Mouse (Mus musculus) telencephalon, adult 2 months (tissue): ENCODE data around the gene Gm5134.
"Not testable (repeated sequence)": the region's sequence is repeated elsewhere in the genome, so short reads cannot be mapped to it uniquely, and the experiment has no call there.

ENCODE experiments used
- DNase-seq: peaks from one replicate; pipeline ENCODE4 v3.0.0-alpha.2; 2011; ENCODE audit warnings: low read depth, low spot score

Gm5134 gene

GRCm38 (mm10) chr10:75994531-75995210, 40.4 kb downstream of the Gm5134 start:
- not testable (repeated sequence) for DNase-seq

GRCm38 (mm10) chr10:75995463-75995862, 41.1 kb downstream of the Gm5134 start:
- no peak for DNase-seq

DNA sequence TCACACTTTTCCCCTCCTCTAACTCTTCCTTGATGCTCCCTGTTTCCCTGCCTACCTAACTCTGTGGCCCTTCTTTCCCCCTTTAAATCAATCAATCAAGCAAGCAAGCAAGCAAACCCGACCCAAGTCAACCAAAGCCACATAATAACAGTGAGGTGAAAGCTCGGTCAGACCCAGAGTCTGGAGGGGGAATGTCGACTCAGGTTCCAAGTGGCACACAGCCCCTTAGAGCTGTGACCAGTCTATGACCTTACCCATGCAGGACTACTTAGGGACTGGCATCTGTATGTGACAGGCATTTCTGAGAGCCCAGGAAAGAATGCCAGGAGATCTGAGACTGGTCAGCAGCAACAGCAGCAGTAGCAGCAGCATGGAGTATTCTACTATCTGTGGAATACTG, 42.0 kb downstream of the Gm5134 start:
- no peak for DNase-seq

- DNase-seq = no peak
Measured at GRCm38 (mm10) chr10:76001160-76001559, 46.8 kb downstream of the Gm5134 start.

GRCm38 (mm10) chr10:76002101-76002521, 47.8 kb downstream of the Gm5134 start:
- DNase-seq = no peak

- DNase-seq = no peak
Measured at GRCm38 (mm10) chr10:76002615-76003014, 48.3 kb downstream of the Gm5134 start.

DNA sequence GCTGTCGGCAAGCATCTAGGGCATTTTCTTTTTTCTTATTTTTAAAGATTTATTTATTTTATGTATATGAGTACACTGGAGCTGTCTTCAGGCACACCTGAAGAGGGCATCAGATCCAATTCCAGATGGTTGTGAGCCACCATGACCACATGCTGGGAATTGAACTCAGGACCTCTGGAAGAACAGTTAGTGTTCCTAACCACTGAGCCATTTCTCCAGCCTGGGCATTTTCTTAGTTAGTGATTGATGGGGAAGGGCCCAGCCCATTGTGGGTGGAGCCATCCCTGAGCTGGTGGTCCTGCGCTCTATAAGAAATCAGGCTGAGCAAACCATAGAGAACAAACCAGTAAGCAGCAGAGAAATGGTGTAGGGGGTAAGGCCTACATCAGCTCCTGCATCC, 48.9 kb downstream of the Gm5134 start:
- no peak for DNase-seq

DNA sequence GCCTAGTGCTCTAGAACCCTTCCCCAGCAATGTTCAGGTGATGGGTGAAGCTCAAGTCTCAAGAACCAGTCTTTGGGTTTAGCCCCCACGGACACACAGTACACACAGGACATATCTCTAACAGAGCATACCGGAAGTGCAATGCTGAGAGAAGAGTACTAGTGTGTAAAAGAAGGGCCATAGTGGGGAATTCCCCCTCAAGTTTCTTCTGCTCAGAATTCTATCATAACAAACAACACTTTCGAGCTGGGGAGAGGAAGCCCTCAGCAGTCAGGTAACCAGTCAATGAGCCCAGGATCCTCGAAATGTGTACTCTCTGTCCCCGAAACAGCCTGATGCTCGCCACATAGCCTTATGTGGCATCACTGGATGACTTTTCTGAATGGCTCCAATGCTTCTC, 52.1 kb downstream of the Gm5134 start:
- DNase-seq = no peak

GRCm38 (mm10) chr10:76009812-76010211, 55.5 kb downstream of the Gm5134 start:
- DNase-seq = no peak

DNA sequence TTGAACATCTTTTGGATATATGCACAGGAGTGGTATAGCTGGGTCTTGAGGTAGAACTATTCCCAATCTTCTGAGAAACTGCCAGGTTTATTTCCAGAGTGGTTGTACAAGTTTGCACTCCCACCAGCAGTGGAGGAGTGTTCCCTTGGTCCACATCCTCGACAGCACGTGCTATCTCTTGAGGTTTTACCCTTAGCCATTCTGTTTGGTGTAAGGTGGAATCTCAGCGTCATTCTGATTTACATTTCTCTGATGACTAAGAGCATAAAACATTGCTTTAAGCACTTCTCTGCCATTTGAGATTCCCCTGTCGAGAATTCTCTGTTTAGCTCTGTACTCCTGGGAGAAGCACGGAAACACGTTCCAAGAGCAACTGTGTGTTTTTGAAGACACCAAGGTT, 58.6 kb downstream of the Gm5134 start:
- DNase-seq = peak; percentile 19

- DNase-seq = no peak
Measured at GRCm38 (mm10) chr10:76016886-76017285, 62.6 kb downstream of the Gm5134 start.

DNA sequence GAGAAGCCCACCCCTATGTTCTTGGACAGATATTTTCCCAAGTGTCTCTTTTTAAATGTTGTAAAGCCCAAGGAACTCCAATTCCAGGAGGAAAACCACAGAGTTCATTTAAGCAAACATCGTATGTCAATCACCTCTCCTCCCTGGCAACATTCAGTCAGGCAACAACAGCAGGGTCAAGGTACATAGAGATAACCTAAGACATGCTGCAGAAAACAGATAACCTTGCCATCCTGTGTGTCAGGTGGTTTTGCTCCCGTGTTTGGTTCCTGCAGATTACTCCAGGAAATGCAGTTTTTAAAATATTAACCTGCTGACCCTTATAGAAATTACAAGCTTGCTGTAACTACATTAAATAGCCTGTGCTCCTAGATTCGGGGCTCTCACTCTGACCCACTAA, 67.4 kb downstream of the Gm5134 start:
- DNase-seq = no peak

- no peak for DNase-seq
Measured at GRCm38 (mm10) chr10:76023921-76024320, 69.6 kb downstream of the Gm5134 start.

DNA sequence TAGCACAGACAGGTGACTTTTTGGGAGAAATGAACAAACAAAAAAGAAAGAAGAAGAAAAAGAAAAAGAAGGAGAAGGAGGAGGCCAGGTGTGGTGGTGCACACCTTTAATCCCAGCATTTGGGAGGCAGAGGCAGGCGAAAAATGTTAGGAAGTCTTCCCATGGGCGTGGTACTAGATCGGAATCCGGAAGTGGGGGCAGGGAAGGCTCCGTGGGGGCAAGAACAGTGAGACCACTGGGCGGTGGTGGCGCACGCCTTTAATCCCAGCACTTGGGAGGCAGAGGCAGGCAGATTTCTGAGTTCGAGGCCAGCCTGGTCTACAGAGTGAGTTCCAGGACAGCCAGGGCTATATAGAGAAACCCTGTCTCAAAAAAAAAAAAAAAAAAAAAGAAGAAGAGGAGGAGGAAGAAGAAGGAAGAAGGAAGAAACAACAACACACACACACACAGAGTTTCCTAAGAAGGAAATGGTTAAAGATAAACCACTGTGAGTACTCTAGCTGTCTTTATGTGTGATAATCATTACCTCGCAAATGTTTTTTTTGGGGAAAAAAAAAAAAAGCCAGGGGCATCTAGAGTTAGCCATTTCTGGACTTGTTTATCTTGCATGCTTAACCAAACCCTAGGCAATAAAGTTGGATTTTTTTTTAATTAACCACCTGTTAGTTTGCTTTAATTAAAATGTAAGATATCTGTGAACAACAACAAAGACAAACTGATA, 71.3 kb downstream of the Gm5134 start:
- no peak for DNase-seq

DNA sequence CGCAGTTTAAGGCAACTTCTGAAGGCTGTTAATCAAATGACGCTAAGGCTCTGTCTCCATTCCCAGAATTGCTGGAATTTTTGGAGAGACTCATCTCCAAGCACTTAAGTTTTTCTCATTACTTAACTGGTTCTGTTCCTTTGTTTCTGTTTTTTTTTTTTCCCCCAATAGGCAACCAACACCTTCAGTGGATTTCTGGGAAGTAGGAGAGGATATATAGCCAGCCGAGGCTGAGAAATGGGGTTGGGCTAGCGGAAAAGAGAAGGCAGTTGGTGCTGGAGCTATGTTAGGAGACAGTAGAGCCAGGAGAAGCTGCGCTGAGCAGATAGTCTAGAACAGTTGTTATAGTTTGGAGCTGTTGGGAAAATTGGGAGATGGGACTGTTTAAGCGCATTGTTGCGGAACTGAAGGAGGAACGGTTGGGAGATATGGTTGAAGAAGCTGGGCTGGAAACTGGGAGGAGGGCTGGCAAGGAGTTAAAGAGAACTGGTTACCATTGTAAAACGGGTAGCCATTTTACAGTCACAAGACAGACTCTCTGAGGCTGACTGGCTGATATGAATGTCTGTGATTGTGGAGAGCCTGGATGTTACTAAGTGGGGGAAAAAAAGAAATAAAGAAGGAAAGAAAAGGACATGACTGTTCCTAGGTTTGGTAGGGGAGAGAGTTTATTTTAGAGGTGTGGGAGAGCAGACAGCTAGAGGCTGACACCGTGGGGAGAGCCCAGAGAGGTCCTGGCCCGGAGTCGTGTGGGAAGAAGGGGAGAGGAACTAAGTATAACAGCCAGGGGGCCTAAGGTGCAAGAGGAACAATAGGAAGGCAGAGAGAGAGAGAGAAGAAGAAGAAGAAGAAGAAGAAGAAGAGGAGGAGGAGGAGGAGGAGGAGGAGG, 73.1 kb downstream of the Gm5134 start:
- DNase-seq = no peak

DNA sequence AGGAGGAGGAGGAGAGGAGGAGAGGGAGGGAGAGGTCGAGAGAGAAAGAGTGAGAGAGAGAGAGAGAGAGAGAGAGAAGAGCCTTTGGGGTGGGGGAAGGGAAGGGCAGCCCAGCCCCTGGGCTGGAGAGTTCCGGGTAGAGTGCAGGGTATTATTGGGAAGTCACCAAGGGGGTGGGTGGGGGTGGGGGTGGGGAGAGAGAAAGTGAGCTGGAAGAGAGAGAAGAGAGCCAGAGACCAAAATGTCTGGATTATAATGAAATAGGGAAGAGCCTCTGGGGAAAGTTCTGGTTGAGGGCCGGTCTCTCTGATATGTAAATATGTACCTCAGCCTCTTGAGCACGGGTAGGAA, 73.7 kb downstream of the Gm5134 start:
- DNase-seq = no peak

- no peak for DNase-seq
Measured at GRCm38 (mm10) chr10:76028396-76028795, 74.1 kb downstream of the Gm5134 start.

GRCm38 (mm10) chr10:76029276-76029675, 75.0 kb downstream of the Gm5134 start:
- DNase-seq = no peak

GRCm38 (mm10) chr10:76030496-76030895, 76.2 kb downstream of the Gm5134 start:
- DNase-seq = no peak

GRCm38 (mm10) chr10:76031511-76032401, 77.4 kb downstream of the Gm5134 start:
- DNase-seq = no peak

- DNase-seq = peak; percentile 88
Measured at GRCm38 (mm10) chr10:76032402-76033118, 78.2 kb downstream of the Gm5134 start, which contains the start of gene Zfp280b. Zfp280b (plus strand) TSS chr10:76032650.
